Mouse (Mus musculus) frontal cortex, postnatal 25 days (tissue): ENCODE results near the gene 4933407L21Rik.
"Not testable (repeated sequence)": the region's sequence is repeated elsewhere in the genome, so short reads cannot be mapped to it uniquely, and the experiment has no call there.

Experiments
- DNase-seq, 2 experiments: peaks; one replicate each; pipeline ENCODE4 v3.0.0; 2022; ENCODE audit warnings: low spot score in 2 of 2

Gene 4933407L21Rik

GRCm38 (mm10) chr1:85959129-85959888 is 31.0 kb downstream of the 4933407L21Rik start:
- DNase-seq, result no peak

DNA sequence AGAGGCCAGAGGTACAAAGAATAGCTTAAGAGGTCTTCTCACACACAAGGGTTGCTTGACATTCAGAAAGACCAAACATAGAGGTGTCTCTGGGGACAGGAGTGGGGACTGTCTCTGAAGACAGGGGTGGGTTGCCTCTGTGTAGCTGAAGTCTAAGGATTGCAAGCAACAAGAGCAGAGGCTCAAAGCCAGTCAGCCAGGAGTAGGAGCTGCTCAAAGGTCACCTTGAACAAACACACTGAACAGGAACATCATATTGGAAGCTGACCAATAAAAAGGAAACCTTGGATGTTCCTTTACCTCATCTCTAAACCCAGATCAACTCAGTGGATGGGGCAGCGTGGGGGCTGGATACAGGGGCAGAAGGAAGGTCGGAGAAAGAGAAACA is 31.6 kb downstream of the 4933407L21Rik start:
- no peak for DNase-seq

DNA sequence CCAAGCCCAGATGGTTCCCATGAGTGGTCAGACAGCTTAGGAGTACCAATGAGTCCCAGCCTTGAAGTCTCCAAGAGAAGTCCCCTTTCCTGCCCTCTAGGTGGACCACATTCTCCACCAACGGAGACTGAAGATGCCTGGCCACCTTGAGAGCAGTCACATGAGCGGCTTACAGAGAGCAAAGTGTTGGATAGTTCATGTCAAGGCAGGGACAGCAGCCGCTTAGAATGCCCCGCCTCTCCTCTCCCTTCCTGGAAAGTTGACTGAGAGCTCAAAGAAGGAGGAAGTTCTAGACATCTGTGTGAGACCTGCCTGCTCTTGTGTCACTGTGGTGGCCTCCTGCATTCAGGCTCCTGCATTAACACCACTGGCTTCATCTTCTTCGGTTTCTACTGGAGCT is 32.6 kb downstream of the 4933407L21Rik start, which contains the start of gene Gpr55:
Gene Gpr55, minus strand, starts transcription at position 135 of the 400 bp plus-strand sequence.
- no peak for DNase-seq

DNA sequence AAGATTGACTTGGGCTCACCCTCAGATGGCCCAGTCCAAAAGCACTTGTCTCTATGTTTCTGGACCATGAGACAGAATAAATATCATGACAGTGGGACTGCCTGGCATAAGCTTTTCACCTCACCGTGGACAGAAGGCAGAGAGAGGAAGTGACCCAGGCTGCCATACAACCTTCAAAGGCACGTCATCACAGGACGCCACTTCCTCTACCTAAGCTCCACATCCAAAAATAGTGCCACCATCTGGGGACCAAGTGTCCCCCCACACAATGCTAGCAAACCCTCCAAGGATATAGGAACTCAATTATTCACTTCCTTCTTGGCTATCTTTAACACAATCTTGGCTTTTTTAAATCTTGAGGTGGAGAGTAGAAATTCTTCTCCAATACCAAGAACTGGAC is 33.8 kb downstream of the 4933407L21Rik start:
- no peak for DNase-seq

DNA sequence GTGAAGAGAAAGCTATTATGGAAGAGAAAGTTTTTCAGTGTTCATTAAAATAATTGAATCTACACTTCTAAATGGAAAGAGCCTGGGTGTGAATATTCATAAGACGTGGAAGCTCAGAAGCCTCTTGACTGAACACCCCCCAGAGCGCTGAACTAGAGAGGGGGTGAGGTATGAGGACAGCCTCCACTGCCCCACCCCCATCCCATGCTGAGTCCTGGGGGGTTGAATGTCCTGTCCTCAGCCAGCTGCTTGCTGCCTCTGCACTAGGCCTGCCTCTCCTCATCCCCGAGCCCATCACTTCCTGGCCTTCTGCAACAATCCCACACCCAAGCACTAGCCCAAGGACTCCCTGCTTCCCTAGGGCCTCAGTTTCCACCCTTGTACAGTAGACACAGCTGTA is 37.6 kb downstream of the 4933407L21Rik start:
- no peak for DNase-seq

- no peak for DNase-seq
These were observed 40.8 kb downstream of the 4933407L21Rik start for GRCm38 (mm10) chr1:85969081-85969480.

DNA sequence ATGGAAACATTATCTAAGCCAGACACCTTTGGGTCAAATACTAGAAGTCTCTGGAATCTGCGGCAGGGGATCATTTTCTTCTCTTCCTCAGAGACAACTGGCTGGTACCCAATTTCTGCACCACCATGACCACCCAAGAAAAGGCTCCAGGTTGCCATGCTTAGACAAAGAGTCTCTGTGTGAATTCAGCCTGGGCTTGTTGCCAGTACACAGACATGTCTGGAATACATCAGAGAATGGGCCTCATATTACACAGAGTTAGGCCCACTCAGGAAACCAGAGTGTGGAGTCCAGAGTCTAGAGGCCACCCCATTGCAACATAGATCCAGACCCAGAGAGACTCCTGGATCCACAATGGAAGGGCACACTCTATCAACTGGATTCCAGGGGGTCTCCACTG is 41.2 kb downstream of the 4933407L21Rik start:
- DNase-seq, result no peak

DNA sequence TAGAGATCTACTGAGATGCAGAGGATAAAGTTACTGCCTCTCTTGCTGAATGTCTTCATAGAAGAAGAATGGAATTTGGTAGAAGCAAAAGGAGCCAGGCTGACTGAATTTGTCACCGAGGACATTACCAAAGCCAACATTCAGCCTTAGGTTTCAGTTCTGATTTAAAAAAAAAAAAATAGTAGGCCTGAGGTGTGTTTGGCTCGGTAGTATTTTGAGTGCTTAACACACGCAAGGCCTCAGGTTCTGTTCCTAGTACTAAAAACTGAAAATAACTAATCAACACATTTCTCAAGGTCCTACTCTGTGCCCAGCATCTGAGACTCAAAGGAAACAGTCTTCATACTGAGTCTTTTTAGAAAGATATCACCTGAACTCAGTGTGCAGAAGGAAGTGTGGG is 42.8 kb downstream of the 4933407L21Rik start:
- DNase-seq, result no peak

- no peak for DNase-seq
These were observed 44.1 kb downstream of the 4933407L21Rik start for GRCm38 (mm10) chr1:85972341-85972740.

GRCm38 (mm10) chr1:85973468-85973877 is 45.2 kb downstream of the 4933407L21Rik start:
- DNase-seq, result no peak

GRCm38 (mm10) chr1:85977709-85978108 is 49.4 kb downstream of the 4933407L21Rik start:
- DNase-seq, result no peak

GRCm38 (mm10) chr1:85981738-85982357 is 53.6 kb downstream of the 4933407L21Rik start:
- no peak for DNase-seq

DNA sequence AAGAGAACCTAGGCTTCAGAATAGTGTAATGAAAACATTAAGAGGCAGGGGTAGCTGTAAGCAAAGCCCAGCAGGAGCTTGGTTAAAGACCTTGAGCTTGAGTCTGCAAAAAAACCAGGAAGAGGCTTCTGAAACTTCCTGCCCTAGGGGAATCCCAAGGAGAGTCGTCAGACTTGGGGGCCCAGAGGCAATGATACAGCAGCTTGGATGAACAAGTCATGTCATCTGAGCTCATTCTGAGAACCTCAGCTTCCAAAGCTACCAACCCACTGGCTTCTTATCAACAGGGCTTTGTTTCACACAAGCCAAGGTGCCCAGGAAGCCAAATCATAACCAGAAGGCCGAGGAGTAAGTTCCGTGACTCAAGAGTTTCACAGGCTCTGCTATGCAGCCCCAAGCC is 57.5 kb downstream of the 4933407L21Rik start:
- no peak for DNase-seq

GRCm38 (mm10) chr1:85988351-85988750 is 60.1 kb downstream of the 4933407L21Rik start:
- DNase-seq, result no peak

DNA sequence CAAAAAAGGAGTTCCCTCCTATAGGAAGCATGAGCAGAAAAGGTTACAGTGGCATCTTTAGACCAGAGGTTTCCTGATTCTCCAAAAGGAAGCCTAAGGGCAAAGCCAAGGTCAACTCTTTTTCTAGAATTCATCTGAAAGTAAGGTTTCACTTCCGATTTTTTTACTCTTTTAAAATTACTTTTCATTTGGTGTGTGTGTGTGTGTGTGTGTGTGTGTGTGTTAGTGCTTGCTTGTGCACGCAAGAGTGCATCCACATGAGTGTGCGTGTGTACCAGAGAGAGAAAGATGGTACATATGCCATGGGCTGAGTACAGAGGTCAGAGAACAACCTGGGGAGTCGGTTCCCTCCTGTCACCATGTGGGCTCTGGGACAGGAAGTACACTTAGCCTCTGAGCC is 60.6 kb downstream of the 4933407L21Rik start:
- DNase-seq, result not testable (repeated sequence)
